Mouse (Mus musculus) hindbrain, embryonic 16.5 days (tissue): ENCODE measurements around the gene Pde3a. TPM values are rescaled to one million over a fixed set of nuclear protein-coding genes. Genes with fewer than 3 reads are reported as not detected.

Source experiments
- ATAC-seq: fragments of 200-750 bp; cut with Nextera tagmentation; 2 replicates; pipeline ENCODE4 v1.8.0; 2017; ENCODE audit warnings: moderate TSS enrichment, moderate library complexity
- H3K27ac ChIP-seq: fragments of 300-500 bp; sonication (generic); 2 replicates; pipeline ENCODE4 v1.5.1; 2014; ENCODE audit warnings: low read depth, mild to moderate bottlenecking, control low read depth, low read length, moderate library complexity
- H3K27me3 ChIP-seq: fragments of 300-500 bp; sonication (generic); replicated peaks from 2 replicates; pipeline ENCODE4 v1.6.1; 2014; ENCODE audit warnings: low read length; ENCODE audit not compliant: control insufficient read depth, insufficient read depth
- H3K36me3 ChIP-seq: fragments of 300-500 bp; sonication (generic); 2 replicates; pipeline ENCODE4 v1.6.1; 2014; ENCODE audit warnings: mild to moderate bottlenecking, low read length, moderate library complexity, mixed read lengths; ENCODE audit not compliant: control insufficient read depth, insufficient read depth
- H3K4me1 ChIP-seq: fragments of 300-500 bp; sonication (generic); 2 replicates; pipeline ENCODE4 v1.6.1; 2014; ENCODE audit warnings: low read depth, low read length; ENCODE audit not compliant: control insufficient read depth, insufficient read depth
- H3K4me2 ChIP-seq: fragments of 300-500 bp; sonication (generic); 2 replicates; pipeline ENCODE4 v1.6.1; 2014; ENCODE audit warnings: mild to moderate bottlenecking, low read length, control low read depth, moderate library complexity
- H3K4me3 ChIP-seq: fragments of 300-500 bp; sonication (generic); 2 replicates; pipeline ENCODE4 v1.5.1; 2014; ENCODE audit warnings: mild to moderate bottlenecking, low read length, control low read depth, moderate library complexity
- H3K9ac ChIP-seq: fragments of 300-500 bp; sonication (generic); 2 replicates; pipeline ENCODE4 v1.6.1; 2014; ENCODE audit warnings: low read depth, mild to moderate bottlenecking, control low read depth, low read length, moderate library complexity
- H3K9me3 ChIP-seq: fragments of 300-500 bp; sonication (generic); 2 replicates; pipeline ENCODE4 v1.6.1; 2014; ENCODE audit warnings: mild to moderate bottlenecking, low read length, moderate library complexity; ENCODE audit not compliant: control insufficient read depth
- WGBS: fragments of 180-500 bp; shearing (Covaris S2); extraction: QIAGEN DNeasy Blood & Tissue Kit; methylation state at CpG from one replicate; pipeline ENCODE4 v1.1.7; 2014; 5-methylcytosine and 5-hydroxymethylcytosine counted together
- polyA plus RNA-seq: library from polyadenylated mRNA; unstranded; fragments of >200 nt; fragmentation: Nextera tagmentation; extraction: Ambion mirVana; gene quantifications from 2 replicates; pipeline ENCODE4 v1.2.1, GENCODE M21; 2015

Pde3a gene
- polyA plus RNA-seq, 1 experiment from 2014 or later: 2.1 TPM

GRCm38 (mm10) chr6:141281685-141282084 is 32.6 kb downstream of the Pde3a start:
- H3K9me3 ChIP-seq: no peaks in the 10 kb centered on the region
- H3K36me3 ChIP-seq: no peaks in the 10 kb centered on the region
- H3K27ac ChIP-seq: no peak overlapping the region
- H3K9ac ChIP-seq: no peak overlapping the region
- no peak for ATAC-seq
- H3K4me1 ChIP-seq: no peaks in the 10 kb centered on the region
- no peaks in the 10 kb centered on the region for H3K27me3 ChIP-seq
- H3K4me2 ChIP-seq: no peak overlapping the region
- no peak overlapping the region for H3K4me3 ChIP-seq
- WGBS: 81% methylated on average over 3 of the region's 3 CpGs

- no peak for ATAC-seq
These were observed 33.7 kb downstream of the Pde3a start for GRCm38 (mm10) chr6:141282796-141283195.

GRCm38 (mm10) chr6:141291195-141291594 is 42.1 kb downstream of the Pde3a start:
- Histone ChIP-seq H3K36me3 (no peaks in the 10 kb centered on the region), H3K4me2 (no peak overlapping the region), H3K9me3 (no peaks in the 10 kb centered on the region), H3K4me3 (no peak overlapping the region), H3K9ac (no peak overlapping the region), H3K27me3 (no peaks in the 10 kb centered on the region), H3K4me1 (no peaks in the 10 kb centered on the region), H3K27ac (no peak overlapping the region)
- ATAC-seq: no peak
- whole genome bisulfite sequencing: 88% methylated on average over 2 of the region's 2 CpGs

More at GRCm38 (mm10) chr6:141282796-141283195, 33.7 kb downstream of the Pde3a start:
- Histone ChIP-seq H3K4me3 (no peak overlapping the region), H3K27me3 (no peaks in the 10 kb centered on the region), H3K9me3 (no peaks in the 10 kb centered on the region), H3K4me1 (no peaks in the 10 kb centered on the region), H3K9ac (no peak overlapping the region), H3K36me3 (no peaks in the 10 kb centered on the region), H3K4me2 (no peak overlapping the region), H3K27ac (no peak overlapping the region)
- 69% methylated on average over 7 of the region's 7 CpGs for WGBS

GRCm38 (mm10) chr6:141292826-141293459 is 43.9 kb downstream of the Pde3a start:
- no peaks in the 10 kb centered on the region for H3K4me1 ChIP-seq
- no peaks in the 10 kb centered on the region for H3K9me3 ChIP-seq
- no peak overlapping the region for H3K4me2 ChIP-seq
- no peak overlapping the region for H3K4me3 ChIP-seq
- no peak for ATAC-seq
- no peaks in the 10 kb centered on the region for H3K27me3 ChIP-seq
- H3K36me3 ChIP-seq: no peaks in the 10 kb centered on the region
- no peak overlapping the region for H3K9ac ChIP-seq
- H3K27ac ChIP-seq: no peak overlapping the region
- 90% methylated on average over 10 of the region's 10 CpGs for WGBS

- no peak overlapping the region for H3K9ac ChIP-seq
- no peak overlapping the region for H3K27ac ChIP-seq
- WGBS: 66% methylated on average over 2 of the region's 2 CpGs
- ATAC-seq: no peak
- no peaks in the 10 kb centered on the region for H3K4me1 ChIP-seq
- no peaks in the 10 kb centered on the region for H3K27me3 ChIP-seq
- H3K4me2 ChIP-seq: no peak overlapping the region
- H3K9me3 ChIP-seq: no peaks in the 10 kb centered on the region
- H3K36me3 ChIP-seq: no peaks in the 10 kb centered on the region
- H3K4me3 ChIP-seq: no peak overlapping the region
These were observed 44.4 kb downstream of the Pde3a start for GRCm38 (mm10) chr6:141293460-141293853.

GRCm38 (mm10) chr6:141295264-141295663 is 46.2 kb downstream of the Pde3a start:
- Histone ChIP-seq H3K4me1 (no peaks in the 10 kb centered on the region), H3K36me3 (no peaks in the 10 kb centered on the region), H3K9ac (no peak overlapping the region), H3K9me3 (no peaks in the 10 kb centered on the region), H3K27ac (no peak overlapping the region), H3K4me3 (no peak overlapping the region), H3K27me3 (no peaks in the 10 kb centered on the region), H3K4me2 (no peak overlapping the region)
- ATAC-seq: no peak
- WGBS: 85% methylated on average over 3 of the region's 3 CpGs

- no peak overlapping the region for H3K9ac ChIP-seq
- no peaks in the 10 kb centered on the region for H3K4me1 ChIP-seq
- no peaks in the 10 kb centered on the region for H3K27me3 ChIP-seq
- H3K9me3 ChIP-seq: no peaks in the 10 kb centered on the region
- no peak overlapping the region for H3K4me2 ChIP-seq
- H3K27ac ChIP-seq: no peak overlapping the region
- H3K4me3 ChIP-seq: no peak overlapping the region
- ATAC-seq: no peak
- H3K36me3 ChIP-seq: no peaks in the 10 kb centered on the region
- 89% methylated on average over 14 of the region's 14 CpGs for WGBS
These were observed 53.0 kb downstream of the Pde3a start for GRCm38 (mm10) chr6:141301750-141302748.

- Histone ChIP-seq H3K27ac (no peak overlapping the region), H3K27me3 (no peaks in the 10 kb centered on the region), H3K9ac (no peak overlapping the region), H3K36me3 (no peaks in the 10 kb centered on the region), H3K4me1 (no peaks in the 10 kb centered on the region), H3K9me3 (no peaks in the 10 kb centered on the region), H3K4me2 (no peak overlapping the region), H3K4me3 (no peak overlapping the region)
- 86% methylated on average over 4 of the region's 4 CpGs for WGBS
- ATAC-seq: no peak
These were observed 53.8 kb downstream of the Pde3a start for GRCm38 (mm10) chr6:141302842-141303241.

- Histone ChIP-seq H3K9me3 (no peaks in the 10 kb centered on the region), H3K9ac (no peak overlapping the region), H3K27ac (no peak overlapping the region), H3K4me2 (no peak overlapping the region), H3K4me1 (no peaks in the 10 kb centered on the region), H3K27me3 (no peaks in the 10 kb centered on the region), H3K4me3 (no peak overlapping the region), H3K36me3 (no peaks in the 10 kb centered on the region)
- WGBS: 90% methylated on average over 1 of the region's 1 CpGs
- ATAC-seq: no peak
These were observed 58.3 kb downstream of the Pde3a start for GRCm38 (mm10) chr6:141307326-141307725.
